Mouse (Mus musculus): ENCODE data around the gene Kdm5a.

GRCm38 (mm10) chr6:120480361-120480760 is 116.4 kb downstream of the Kdm5a start:
- no peak for TF ChIP-seq CTCF (IDR thresholded peaks at IDR 0.05; ENCODE audit: extremely low read depth, insufficient read depth, low read length)
- 0 out of 2 replicates have a peak, but pooled peaks have one; percentile 23 for TF ChIP-seq POLR2A (IDR thresholded peaks at IDR 0.05; ENCODE audit: extremely low read depth, insufficient read depth, low read length)
